Mouse (Mus musculus) CH12.LX (cell line): ENCODE data around the gene Ucn3. TPM values are rescaled to one million over a fixed set of nuclear protein-coding genes. Genes with fewer than 3 reads are reported as not detected.

Experiments
- polyA plus RNA-seq: library from polyadenylated mRNA; unstranded; fragments of >175 nt; gene quantifications from 2 replicates; pipeline ENCODE4 v1.2.1, GENCODE M21; 2012; ENCODE audit warnings: low read depth; ENCODE audit not compliant: insufficient read length
- total RNA-seq, 2 experiments: library from RNA; depleted of rRNA; stranded (reverse); fragments of 300-350 nt in 1 of 2; fragments of >200 nt in 1 of 2; gene quantifications; 2 replicates each; pipeline ENCODE4 v1.2.3; 2012 to 2014

The Ucn3 gene
- total and polyA plus RNA-seq, 3 experiments: not detected

Other genes with a start within 250 kb of the Ucn3 start
- not detected in 2 replicates for gene Calml3, start 141.0 kb downstream of the Ucn3 start, total RNA-seq (2012; rRNA removed)
- gene Calml3, start 141.0 kb downstream of the Ucn3 start, total RNA-seq (2014; rRNA removed): not detected in 2 replicates
- gene Calml3, start 141.0 kb downstream of the Ucn3 start, polyA plus RNA-seq: not detected in 2 replicates
- gene Calm4, start 107.6 kb downstream of the Ucn3 start, total RNA-seq (2012; rRNA removed): not detected in 2 replicates
- not detected in 2 replicates for gene Calm4, start 107.6 kb downstream of the Ucn3 start, total RNA-seq (2014; rRNA removed)
- gene Calm4, start 107.6 kb downstream of the Ucn3 start, polyA plus RNA-seq: not detected in 2 replicates
- gene Calm5, start 91.2 kb downstream of the Ucn3 start, total RNA-seq (2012; rRNA removed): not detected in 2 replicates
- gene Calm5, start 91.2 kb downstream of the Ucn3 start, total RNA-seq (2014; rRNA removed): not detected in 2 replicates
- not detected in 2 replicates for gene Calm5, start 91.2 kb downstream of the Ucn3 start, polyA plus RNA-seq
- gene Net1, start 27.1 kb downstream of the Ucn3 start, total RNA-seq (2012; rRNA removed): 15.7 and 18.9 TPM in 2 replicates
- gene Net1, start 27.1 kb downstream of the Ucn3 start, total RNA-seq (2014; rRNA removed): 22.7 and 24.2 TPM in 2 replicates
- 45.7 and 46.4 TPM in 2 replicates for gene Net1, start 27.1 kb downstream of the Ucn3 start, polyA plus RNA-seq
- gene Tubal3, start 27.1 kb downstream of the Ucn3 start, total RNA-seq (2012; rRNA removed): not detected in 2 replicates
- 0.07 TPM in 1 of 2 replicates, not detected in the other for gene Tubal3, start 27.1 kb downstream of the Ucn3 start, total RNA-seq (2014; rRNA removed)
- not detected in 2 replicates for gene Tubal3, start 27.1 kb downstream of the Ucn3 start, polyA plus RNA-seq
- gene Akr1c14, start 103.7 kb upstream of the Ucn3 start, total RNA-seq (2012; rRNA removed): not detected in 2 replicates
- not detected in 2 replicates for gene Akr1c14, start 103.7 kb upstream of the Ucn3 start, total RNA-seq (2014; rRNA removed)
- gene Akr1c14, start 103.7 kb upstream of the Ucn3 start, polyA plus RNA-seq: not detected in 2 replicates
- not detected in 2 replicates for gene Akr1c18, start 205.3 kb upstream of the Ucn3 start, total RNA-seq (2012; rRNA removed)
- gene Akr1c18, start 205.3 kb upstream of the Ucn3 start, total RNA-seq (2014; rRNA removed): not detected in 2 replicates
- gene Akr1c18, start 205.3 kb upstream of the Ucn3 start, polyA plus RNA-seq: not detected in 2 replicates
- 39.1 and 42.1 TPM in 2 replicates for gene Akr1c13, start 245.8 kb upstream of the Ucn3 start, total RNA-seq (2012; rRNA removed)
- gene Akr1c13, start 245.8 kb upstream of the Ucn3 start, total RNA-seq (2014; rRNA removed): 76.3 and 80.4 TPM in 2 replicates
- 36.5 and 51.0 TPM in 2 replicates for gene Akr1c13, start 245.8 kb upstream of the Ucn3 start, polyA plus RNA-seq